Mouse (Mus musculus) embryonic stem cell, embryonic (primary cell): Measurements from ENCODE around the gene Narf.

Experiments
- CTCF ChIA-PET, 4 experiments: fragments of 300-600 bp in 2 of 4; fragments of 350-600 bp in 2 of 4; sonication (Branson Sonifier 250); formaldehyde crosslinking; loops; one replicate each; lab custom pipeline; 2022; ENCODE audit warnings: inconsistent platforms in 2 of 4; lab: Charles Lee
- POLR2A ChIA-PET, 4 experiments: fragments of 300-600 bp in 2 of 4; fragments of 350-600 bp in 2 of 4; sonication (Branson Sonifier 250); formaldehyde crosslinking; loops; one replicate each; lab custom pipeline; 2022; ENCODE audit warnings: antibody characterized with exemption in 4 of 4, inconsistent platforms in 1 of 4; lab: Charles Lee

Narf gene

DNA sequence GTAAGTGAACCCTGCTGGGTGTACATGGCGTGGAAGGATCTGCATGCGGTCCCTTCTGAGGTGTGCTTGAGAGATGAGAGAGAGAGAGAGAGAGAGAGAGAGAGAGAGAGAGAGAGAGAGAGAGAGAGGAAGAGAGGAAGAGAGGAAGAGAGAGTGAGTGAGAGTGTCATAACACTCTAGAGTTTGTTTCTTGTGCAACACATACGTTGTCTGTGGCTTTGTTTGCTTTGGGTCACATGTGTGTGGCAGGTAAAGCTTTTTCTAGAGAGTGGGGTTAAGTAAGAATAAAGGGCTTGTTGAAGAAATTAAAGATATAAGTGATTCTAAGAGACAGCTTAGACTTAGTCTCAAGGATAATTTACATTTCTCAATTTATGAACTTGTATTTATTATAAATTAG is 41.0 kb downstream of the Narf start:
- ChIA-PET POLR2A (interaction anchor here in 2 of 4 experiments (0.7 to 2.6 kb wide), 8 partner anchors 9 to 109 kb away, joined by 3 to 12 read pairs (median 4); partner anchors contain the start of gene Narf (in 1 of the 2)), CTCF (interaction anchor here in 1 of 4 experiments (1.2 kb wide), 1 partner anchor 102 kb away, joined by 4 read pairs; no protein-coding TSS in a partner anchor)

GRCm38 (mm10) chr11:121282911-121283310 is 45.9 kb downstream of the Narf start:
- ChIA-PET CTCF (interaction anchor here in 1 of 4 experiments (1.2 kb wide), 1 partner anchor 46 kb away, joined by 5 read pairs; the partner anchor contains the start of gene Narf), POLR2A (interaction anchor here in 3 of 4 experiments (0.6 to 2.9 kb wide), 14 partner anchors 9 to 182 kb away, joined by 3 to 8 read pairs (median 4); partner anchors contain the start of genes Foxk2 (in 2 of the 3), Narf (in 2 of the 3) and Wdr45b (in 1 of the 3))

- ChIA-PET POLR2A (interaction anchor here in 2 of 4 experiments (0.7 to 1.1 kb wide), 2 partner anchors 31 to 291 kb away, joined by 3 to 4 read pairs; no protein-coding TSS in a partner anchor), CTCF (no interaction called here)
These were observed 52.8 kb downstream of the Narf start for GRCm38 (mm10) chr11:121289859-121290258.

DNA sequence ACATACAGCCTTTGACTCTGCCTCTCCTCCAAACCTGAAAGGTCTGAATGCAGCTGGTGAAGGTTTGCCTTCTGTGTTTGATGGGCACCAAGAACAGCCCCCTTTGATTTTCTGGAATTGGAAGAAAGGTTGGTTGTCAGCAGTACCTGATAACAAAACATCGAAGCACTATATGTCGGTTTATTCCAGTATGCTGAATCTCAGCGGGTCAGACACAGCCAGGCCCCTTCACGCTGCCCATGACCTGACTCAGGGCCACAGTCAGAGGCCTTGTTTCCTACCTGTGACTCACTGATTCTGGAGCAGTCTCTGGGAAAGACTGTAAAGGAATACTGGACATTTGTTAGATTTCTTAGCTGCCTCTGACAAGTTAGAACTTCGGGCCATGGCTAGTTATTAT is 57.7 kb downstream of the Narf start:
- ChIA-PET POLR2A (interaction anchor here in 1 of 4 experiments (1.2 to 1.4 kb wide), 2 partner anchors 8 to 38 kb away, joined by 3 read pairs; no protein-coding TSS in a partner anchor), CTCF (no interaction called here)

- ChIA-PET POLR2A (interaction anchor here in 1 of 4 experiments (0.6 to 1.1 kb wide), 3 partner anchors 11 to 61 kb away, joined by 3 to 7 read pairs (median 4); partner anchors contain the start of gene Narf), CTCF (interaction anchor here in 1 of 4 experiments (0.8 kb wide), 1 partner anchor 29 kb away, joined by 3 read pairs; no protein-coding TSS in a partner anchor)
These were observed 61.4 kb downstream of the Narf start for GRCm38 (mm10) chr11:121298493-121298892.

- ChIA-PET POLR2A (interaction anchor here in 3 of 4 experiments (0.7 to 1.3 kb wide), 7 partner anchors 9 to 277 kb away, joined by 3 read pairs; partner anchors contain the start of gene Wdr45b (in 1 of the 3)), CTCF (interaction anchor here in 2 of 4 experiments (0.6 to 1.0 kb wide), 3 partner anchors 20 to 247 kb away, joined by 3 to 7 read pairs (median 5); no protein-coding TSS in a partner anchor)
These were observed 63.2 kb downstream of the Narf start for GRCm38 (mm10) chr11:121300265-121300664.

GRCm38 (mm10) chr11:121305371-121305770 is 68.3 kb downstream of the Narf start:
- ChIA-PET CTCF (interaction anchor here in 3 of 4 experiments (0.6 to 0.7 kb wide), 4 partner anchors 110 to 428 kb away, joined by 3 to 8 read pairs (median 3); no protein-coding TSS in a partner anchor), POLR2A (interaction anchor here in 2 of 4 experiments (0.6 to 1.4 kb wide), 7 partner anchors 15 to 404 kb away, joined by 3 to 6 read pairs (median 4); partner anchors contain the start of genes Narf (in 1 of the 2) and Tex19.1 (in 1 of the 2))
